In genomic region chr13:73886066-73886465, GRCm38 (mm10) we compare ENCODE assay signal across 10 mouse cellular contexts. TPM values are rescaled to one million over a fixed set of nuclear protein-coding genes. Genes with fewer than 3 reads are reported as not detected.
DNase-seq lines count a peak whose midpoint lies in the region; ATAC-seq lines count a peak whose summit lies in the region.
"Had no signal": no experiment of that assay in that cellular context is flagged by ENCODE, and none has a peak within 500 bp of the region (broad histone marks: within the 10 kb centered on the region; RNA-seq: fewer than 3 reads in every experiment).

No protein-coding gene starts in this region.

- no peak overlapping the region for H3K4me2 ChIP-seq in kidney, embryonic 15.5 days
- H3K4me2 ChIP-seq in embryonic facial prominence, embryonic 15.5 days (replicated peaks): no peak overlapping the region

- H3K9me3 ChIP-seq in kidney, embryonic 15.5 days (replicated peaks): no peaks in the 10 kb centered on the region
- no peaks in the 10 kb centered on the region for H3K9me3 ChIP-seq in embryonic facial prominence, embryonic 15.5 days (replicated peaks)

- H3K27me3 ChIP-seq in kidney, embryonic 15.5 days: no peaks in the 10 kb centered on the region
- no peaks in the 10 kb centered on the region for H3K27me3 ChIP-seq in embryonic facial prominence, embryonic 15.5 days
- H3K27me3 ChIP-seq: Patski had no signal

- WGBS in kidney, embryonic 15.5 days: 78% methylated on average over 4 of the region's 4 CpGs
- WGBS in embryonic facial prominence, embryonic 15.5 days: 49% methylated on average over 4 of the region's 4 CpGs

- no peak overlapping the region for H3K9ac ChIP-seq in kidney, embryonic 15.5 days
- H3K9ac ChIP-seq in embryonic facial prominence, embryonic 15.5 days: no peak overlapping the region

- DNase-seq in cerebellum, postnatal 10 days: peak; percentile 29 to 42
- no peak for DNase-seq in cerebellum, adult 9-11 months
- DNase-seq in kidney, postnatal 10 days: peak; percentile 28
- DNase-seq in 416B (ENCODE audit: low read depth): peak; percentile 16
- no peak for DNase-seq in frontal cortex, postnatal 36 days (ENCODE audit: low spot score in 2 of 2)
- DNase-seq: cerebellum, adult 8-10 months had no signal

- H3K36me3 ChIP-seq in kidney, embryonic 15.5 days: no peaks in the 10 kb centered on the region
- no peaks in the 10 kb centered on the region for H3K36me3 ChIP-seq in embryonic facial prominence, embryonic 15.5 days

- ATAC-seq in kidney, embryonic 15.5 days (replicated peaks; ENCODE audit: low FRiP score): no peak
- no peak for ATAC-seq in embryonic facial prominence, embryonic 15.5 days (ENCODE audit: insufficient number of reproducible peaks, low FRiP score, low TSS enrichment, low read depth)
- ATAC-seq in monocyte, adult 5-6 weeks (replicated peaks; ENCODE audit: insufficient number of reproducible peaks, low FRiP score, low TSS enrichment, poor library complexity, severe bottlenecking): no peak
- ATAC-seq: Patski had no signal

- peaks cover 10% of the 10 kb centered on the region for H3K4me1 ChIP-seq in kidney, embryonic 15.5 days
- H3K4me1 ChIP-seq in embryonic facial prominence, embryonic 15.5 days: peaks cover 30% of the 10 kb centered on the region

- H3K27ac ChIP-seq in kidney, embryonic 15.5 days: no peak overlapping the region
- H3K27ac ChIP-seq in embryonic facial prominence, embryonic 15.5 days (replicated peaks): peak overlapping the region; percentile 74; the same call in 1 of the 2 replicates

- no peak overlapping the region for H3K4me3 ChIP-seq in kidney, embryonic 15.5 days (replicated peaks)
- H3K4me3 ChIP-seq in embryonic facial prominence, embryonic 15.5 days (replicated peaks): no peak overlapping the region

RNA-seq across cellular contexts. Expression of gene Nkd2, which starts 38.6 kb away (rescaled TPM):
- polyA plus RNA-seq in kidney, embryonic 15.5 days (2015; fragmentation: Nextera tagmentation; extraction: Ambion mirVana): 5.6 and 6.2 TPM in 2 replicates
- 40.2 and 42.1 TPM in 2 replicates for polyA plus RNA-seq in embryonic facial prominence, embryonic 15.5 days (2015; fragmentation: Nextera tagmentation; extraction: Ambion mirVana)
- total RNA-seq in monocyte, adult 5-6 weeks (2017): not detected in 3 replicates

RNA-seq across cellular contexts. Expression of gene Trip13, which starts 51.5 kb away (rescaled TPM):
- polyA plus RNA-seq in kidney, embryonic 15.5 days (2015; fragmentation: Nextera tagmentation; extraction: Ambion mirVana): 43.0 and 43.9 TPM in 2 replicates
- polyA plus RNA-seq in embryonic facial prominence, embryonic 15.5 days (2015; fragmentation: Nextera tagmentation; extraction: Ambion mirVana): 26.2 and 28.2 TPM in 2 replicates
- 1.4 to 3.0 TPM (median 2.7 TPM) in 3 replicates for total RNA-seq in monocyte, adult 5-6 weeks (2017)

RNA-seq across cellular contexts. Expression of gene Brd9, which starts 51.5 kb away (rescaled TPM):
- 47.8 and 48.1 TPM in 2 replicates for polyA plus RNA-seq in kidney, embryonic 15.5 days (2015; fragmentation: Nextera tagmentation; extraction: Ambion mirVana)
- polyA plus RNA-seq in embryonic facial prominence, embryonic 15.5 days (2015; fragmentation: Nextera tagmentation; extraction: Ambion mirVana): 48.2 and 53.4 TPM in 2 replicates
- 129 to 150 TPM (median 134 TPM) in 3 replicates for total RNA-seq in monocyte, adult 5-6 weeks (2017)

Comparison
In these comparisons a context has a peak if more than half of its experiments do, and no peak if none do; other contexts are left out.
1. DNase-seq: peak in cerebellum, postnatal 10 days (2 of 2), kidney, postnatal 10 days (single experiment) and 416B (single experiment); none in cerebellum, adult 9-11 months (single experiment) and frontal cortex, postnatal 36 days (0 of 2).